Mouse (Mus musculus): ENCODE data around the gene Crcp.

Gene Crcp

GRCm38 (mm10) chr5:130059413-130060328, 30.6 kb downstream of the Crcp start:
- no peak for DNase-seq (ENCODE audit: extremely low spot score)

DNA sequence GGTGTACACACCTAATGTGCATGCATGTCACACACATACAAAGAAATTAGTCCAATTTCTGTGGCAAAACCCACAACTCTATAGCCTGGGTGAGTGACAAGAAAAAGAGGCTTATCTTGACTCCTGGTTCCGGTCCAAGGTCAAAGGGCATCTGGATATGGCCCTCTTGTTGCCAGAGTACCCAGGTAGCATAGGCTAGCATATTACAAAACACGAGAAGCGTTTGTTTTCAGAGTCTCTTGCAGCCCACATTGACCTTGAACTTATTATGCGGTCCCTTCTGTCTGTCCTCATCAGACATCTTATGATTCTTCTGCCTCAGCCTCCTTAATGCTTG, 31.2 kb downstream of the Crcp start:
- DNase-seq (ENCODE audit: extremely low spot score): no peak

DNA sequence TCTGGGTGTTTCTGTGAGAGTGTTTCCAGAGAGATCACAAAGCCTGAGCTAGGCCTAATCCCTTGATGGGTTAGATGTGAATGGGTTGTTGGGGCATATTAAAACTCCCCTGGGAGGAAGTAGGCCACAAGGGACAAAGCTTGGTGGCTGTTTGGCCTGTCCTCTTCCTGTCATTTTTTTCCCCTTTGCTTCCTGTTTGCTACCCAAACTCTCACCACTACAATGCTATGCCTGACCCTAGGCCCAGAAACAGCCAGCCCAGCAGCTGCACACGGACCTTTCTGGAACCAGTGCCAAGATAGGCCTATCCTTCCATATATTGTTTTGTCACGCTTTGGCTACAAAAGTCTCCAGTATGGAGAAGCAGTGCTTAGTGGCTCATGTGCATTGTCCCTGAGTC, 33.0 kb downstream of the Crcp start:
- no peak for DNase-seq (ENCODE audit: extremely low spot score)

DNA sequence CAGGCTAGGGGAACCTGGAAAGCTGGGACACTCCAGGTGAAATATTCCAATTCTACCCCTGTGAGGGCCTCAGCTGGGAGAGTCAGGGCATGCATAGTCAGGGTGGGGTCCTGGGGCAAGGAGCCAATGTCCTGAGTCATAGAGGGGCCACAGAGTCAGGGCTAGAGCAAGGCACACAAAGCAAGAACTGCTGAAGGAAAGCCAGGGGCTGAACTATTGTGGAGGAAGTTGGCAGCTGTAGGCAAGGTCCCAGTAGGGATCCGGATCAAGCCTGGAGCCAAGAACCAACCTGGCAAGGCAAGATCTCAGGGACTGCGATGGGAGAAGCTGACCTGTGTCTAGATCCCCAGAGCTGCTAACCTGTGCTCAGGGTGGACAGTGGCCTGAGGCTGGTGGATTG, 34.7 kb downstream of the Crcp start:
- no peak for DNase-seq (ENCODE audit: extremely low spot score)

- DNase-seq (ENCODE audit: extremely low spot score): no peak
Observed at GRCm38 (mm10) chr5:130065579-130065978, 36.5 kb downstream of the Crcp start.

DNA sequence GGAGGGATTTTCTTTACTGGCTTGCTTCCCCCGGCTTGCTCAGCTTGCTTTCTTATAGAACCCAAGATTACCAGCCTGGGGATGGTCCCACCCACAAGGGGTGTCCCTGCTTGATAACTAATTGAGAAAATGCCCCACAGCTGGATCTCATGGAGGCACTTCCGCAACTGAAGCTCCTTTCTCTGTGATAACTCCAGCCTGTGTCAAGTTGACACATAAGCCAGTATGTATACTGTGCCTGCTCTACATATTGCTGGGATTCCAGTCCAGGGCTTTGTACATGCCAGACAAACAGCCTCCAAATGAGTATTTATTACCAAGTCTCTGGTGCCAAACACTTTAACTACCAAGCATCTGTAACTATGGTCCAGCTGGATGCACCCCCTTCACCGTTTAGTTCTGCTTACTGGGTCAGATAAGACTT, 38.8 kb downstream of the Crcp start:
- DNase-seq (ENCODE audit: extremely low spot score): no peak

- DNase-seq (ENCODE audit: extremely low spot score): no peak
Observed at GRCm38 (mm10) chr5:130073026-130073425, 43.9 kb downstream of the Crcp start, which contains the start of gene Tpst1. TSS of gene Tpst1 (plus strand) at chr5:130073326.

- DNase-seq (ENCODE audit: extremely low spot score): no peak
Observed at GRCm38 (mm10) chr5:130074491-130074890, 45.4 kb downstream of the Crcp start.

GRCm38 (mm10) chr5:130076396-130076795, 47.3 kb downstream of the Crcp start:
- DNase-seq (ENCODE audit: extremely low spot score): no peak

GRCm38 (mm10) chr5:130078096-130078833, 49.2 kb downstream of the Crcp start:
- no peak for DNase-seq (ENCODE audit: extremely low spot score)

DNA sequence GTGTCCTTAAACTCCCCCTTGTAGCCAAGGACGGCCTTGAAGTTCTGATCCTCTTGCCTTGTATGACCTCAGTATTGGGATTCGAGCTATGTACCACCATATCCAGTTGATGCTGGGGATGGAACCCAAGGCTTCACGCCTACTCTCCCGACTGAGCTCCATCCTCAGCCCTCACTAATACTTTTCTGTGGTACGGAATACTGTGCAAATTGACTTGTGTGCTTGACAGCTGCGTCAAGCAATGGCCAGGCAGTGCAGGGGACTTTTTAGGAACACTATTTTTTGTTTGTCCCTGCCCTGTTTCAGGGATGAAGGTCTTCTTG, 49.7 kb downstream of the Crcp start:
- DNase-seq (ENCODE audit: extremely low spot score): no peak

GRCm38 (mm10) chr5:130079202-130080050, 50.3 kb downstream of the Crcp start:
- DNase-seq (ENCODE audit: extremely low spot score): peak; percentile 96

DNA sequence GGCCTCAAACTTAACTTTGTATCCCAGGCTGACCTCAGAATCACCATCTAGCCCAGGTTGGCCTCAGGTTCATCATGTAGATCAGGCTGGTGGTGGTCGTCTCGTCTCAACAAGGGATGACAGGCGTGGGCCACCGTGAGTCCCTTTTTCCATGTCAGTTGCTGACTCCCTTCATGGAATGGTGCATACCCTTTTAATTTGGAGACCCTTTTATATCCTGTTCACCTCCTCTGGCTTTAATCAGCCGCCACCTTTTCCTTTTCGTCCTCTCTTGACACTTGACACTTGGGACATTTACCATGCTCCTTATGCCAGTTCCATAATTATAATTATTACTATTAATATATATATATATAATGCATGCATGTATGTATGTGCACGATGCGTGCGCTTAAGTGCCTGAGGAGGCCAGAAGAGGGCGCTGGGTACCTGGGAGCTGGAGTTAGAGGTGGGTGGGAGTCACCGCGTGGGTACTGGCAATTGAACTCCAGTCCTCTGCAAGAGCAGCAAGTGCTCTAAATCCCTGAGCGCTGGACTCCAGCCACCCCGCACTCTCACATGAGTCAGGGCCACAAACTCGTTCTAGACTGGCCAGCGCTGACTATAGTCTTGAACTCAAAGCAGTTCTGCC, 51.1 kb downstream of the Crcp start:
- DNase-seq (ENCODE audit: extremely low spot score): no peak

DNA sequence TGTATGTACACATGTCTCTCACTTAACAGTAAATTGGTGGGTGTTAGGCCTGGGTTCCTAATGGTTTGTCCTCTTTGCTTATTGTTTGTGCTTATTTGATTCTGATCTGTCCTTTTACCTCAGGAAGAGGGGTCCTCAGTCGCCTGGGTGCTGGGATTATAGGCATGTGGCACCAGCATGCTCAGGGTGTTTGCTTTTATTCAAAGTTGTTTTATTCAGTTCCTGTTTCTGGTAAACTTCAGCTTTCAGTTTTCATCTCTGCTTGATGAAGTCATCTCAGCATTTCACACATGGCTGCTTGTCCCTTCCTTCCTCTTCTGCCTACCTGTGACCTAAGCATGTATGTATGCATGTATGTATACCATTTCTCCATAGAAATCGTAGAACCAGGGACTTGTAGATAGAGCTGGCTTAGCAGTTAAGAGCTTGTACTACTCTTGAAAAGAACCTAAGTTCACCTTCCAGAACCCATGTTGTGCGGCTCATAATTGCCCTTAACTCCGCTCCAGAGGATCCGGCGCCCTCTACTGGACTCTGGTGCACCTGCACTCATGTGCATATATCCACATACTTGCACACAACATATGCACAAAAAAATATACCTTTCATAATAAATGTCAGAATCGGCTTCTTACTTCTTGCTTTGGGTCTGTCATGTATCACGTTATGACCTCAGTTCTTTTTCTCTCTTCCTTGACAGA, 52.2 kb downstream of the Crcp start:
- no peak for DNase-seq (ENCODE audit: extremely low spot score)

GRCm38 (mm10) chr5:130082431-130082830, 53.3 kb downstream of the Crcp start:
- DNase-seq (ENCODE audit: extremely low spot score): no peak

DNA sequence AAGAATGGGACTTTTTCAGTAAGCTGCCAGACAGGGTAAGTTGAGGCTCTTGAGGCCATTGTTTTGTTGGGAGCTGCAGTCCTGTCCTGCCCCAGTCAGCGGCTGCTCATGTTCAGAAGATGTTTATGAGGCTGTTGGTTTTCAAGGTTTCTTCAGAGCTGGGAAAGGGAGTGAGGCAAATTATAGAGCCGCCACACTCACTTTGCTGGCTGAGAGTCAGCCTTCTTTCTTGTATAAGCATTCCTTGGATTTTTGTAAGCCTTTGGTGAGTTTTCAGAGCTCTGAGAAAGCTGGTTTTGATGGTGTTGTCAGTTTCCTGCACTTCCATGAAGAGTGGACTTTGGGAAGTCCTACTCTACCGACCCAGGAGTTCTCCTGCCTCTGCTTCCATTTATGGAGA, 55.2 kb downstream of the Crcp start:
- DNase-seq (ENCODE audit: extremely low spot score): no peak

DNA sequence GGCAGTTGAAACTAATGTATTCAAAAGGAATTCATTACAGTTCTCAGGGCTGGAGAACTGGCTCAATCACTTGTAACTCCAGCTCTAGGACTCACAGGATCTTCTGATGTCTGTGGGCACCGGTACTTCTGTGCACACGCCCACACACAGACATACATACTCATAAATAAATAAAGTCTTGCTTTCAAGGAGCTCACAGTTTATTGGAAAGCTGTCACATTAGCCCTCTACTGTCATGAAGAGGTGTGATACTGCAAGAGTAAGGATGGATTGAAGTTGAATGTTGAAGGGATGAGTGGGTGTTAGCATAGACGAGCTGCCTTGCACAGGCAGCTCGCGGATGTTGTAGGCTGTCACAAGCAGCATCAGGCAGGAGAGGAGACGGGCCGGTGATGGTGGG, 58.9 kb downstream of the Crcp start:
- no peak for DNase-seq (ENCODE audit: extremely low spot score)

- no peak for DNase-seq (ENCODE audit: extremely low spot score)
Observed at GRCm38 (mm10) chr5:130088612-130089011, 59.5 kb downstream of the Crcp start.

DNA sequence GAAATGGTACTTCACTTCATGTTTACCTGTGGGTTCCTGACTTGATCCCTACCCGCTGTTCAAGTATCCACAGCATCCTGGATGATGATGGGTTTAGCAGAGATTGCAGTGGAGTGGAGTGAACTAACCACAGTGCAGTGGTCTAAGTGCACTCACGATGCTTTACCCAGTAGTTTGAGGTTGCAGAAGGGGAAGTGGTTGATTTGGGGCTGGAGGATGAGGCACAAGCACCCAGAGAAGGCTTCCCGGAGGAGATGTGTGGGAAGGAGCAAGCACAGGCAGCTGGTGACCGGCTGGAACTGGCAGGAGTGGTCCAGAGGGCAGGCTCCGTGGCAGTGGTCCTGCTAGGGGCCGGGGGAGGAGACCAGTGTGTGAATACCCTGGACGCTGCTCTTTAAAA, 60.1 kb downstream of the Crcp start:
- DNase-seq (ENCODE audit: extremely low spot score): no peak

- DNase-seq (ENCODE audit: extremely low spot score): no peak
Observed at GRCm38 (mm10) chr5:130089626-130090393, 60.7 kb downstream of the Crcp start.

Measured in embryo, embryonic 9.5 days (tissue).